Mouse (Mus musculus) intestine, embryonic 15.5 days (tissue): ENCODE data around the gene Fxyd5. TPM values are rescaled to one million over a fixed set of nuclear protein-coding genes. Genes with fewer than 3 reads are reported as not detected.

Experiments
- ATAC-seq: fragments of 200-750 bp; cut with Nextera tagmentation; 2 replicates; pipeline ENCODE4 v1.8.0; 2017; ENCODE audit warnings: moderate TSS enrichment, moderate library complexity
- H3K27ac ChIP-seq: fragments of 300-500 bp; sonication (generic); 2 replicates; pipeline ENCODE4 v1.5.1; 2015; ENCODE audit warnings: mild to moderate bottlenecking, inconsistent platforms
- H3K27me3 ChIP-seq: fragments of 300-500 bp; sonication (generic); replicated peaks from 2 replicates; pipeline ENCODE4 v1.6.1; 2015; ENCODE audit warnings: inconsistent platforms
- H3K36me3 ChIP-seq: fragments of 300-500 bp; sonication (generic); 2 replicates; pipeline ENCODE4 v1.6.1; 2015; ENCODE audit warnings: inconsistent platforms
- H3K4me1 ChIP-seq: fragments of 300-500 bp; sonication (generic); replicated peaks from 2 replicates; pipeline ENCODE4 v1.6.1; 2015; ENCODE audit warnings: inconsistent platforms
- H3K4me2 ChIP-seq: fragments of 300-500 bp; sonication (generic); replicated peaks from 2 replicates; pipeline ENCODE4 v1.6.1; 2015; ENCODE audit warnings: mild to moderate bottlenecking, inconsistent platforms
- H3K4me3 ChIP-seq: fragments of 300-500 bp; sonication (generic); replicated peaks from 2 replicates; pipeline ENCODE4 v1.5.1; 2015; ENCODE audit warnings: inconsistent platforms
- H3K9ac ChIP-seq: fragments of 300-500 bp; sonication (generic); 2 replicates; pipeline ENCODE4 v1.6.1; 2015; ENCODE audit warnings: inconsistent platforms
- H3K9me3 ChIP-seq: fragments of 300-500 bp; sonication (generic); 2 replicates; pipeline ENCODE4 v1.6.1; 2016; ENCODE audit warnings: inconsistent platforms
- WGBS: fragments of 180-500 bp; shearing (Covaris S2); methylation state at CpG from one replicate; pipeline ENCODE4 v1.1.7; 2015; 5-methylcytosine and 5-hydroxymethylcytosine counted together
- polyA plus RNA-seq: library from polyadenylated mRNA; unstranded; fragments of >200 nt; fragmentation: Nextera tagmentation; extraction: Ambion mirVana; gene quantifications from 2 replicates; pipeline ENCODE4 v1.2.1, GENCODE M21; 2015

The Fxyd5 gene
- polyA plus RNA-seq, 1 experiment from 2014 or later = 21.7 TPM

GRCm38 (mm10) chr7:31035291-31035690 is 7.0 kb downstream of the Fxyd5 start:
- no peak overlapping the region for H3K9ac ChIP-seq
- no peak for ATAC-seq
- H3K4me1 ChIP-seq = no peaks in the 10 kb centered on the region
- no peak overlapping the region for H3K27ac ChIP-seq
- no peak overlapping the region for H3K4me3 ChIP-seq
- H3K36me3 ChIP-seq = no peaks in the 10 kb centered on the region
- 81% methylated on average over 11 of the region's 11 CpGs for WGBS
- no peak overlapping the region for H3K4me2 ChIP-seq
- H3K27me3 ChIP-seq = no peaks in the 10 kb centered on the region
- no peaks in the 10 kb centered on the region for H3K9me3 ChIP-seq

- no peaks in the 10 kb centered on the region for H3K27me3 ChIP-seq
- H3K4me1 ChIP-seq = no peaks in the 10 kb centered on the region
- no peaks in the 10 kb centered on the region for H3K36me3 ChIP-seq
- no peaks in the 10 kb centered on the region for H3K9me3 ChIP-seq
- no peak for ATAC-seq
- no peak overlapping the region for H3K4me2 ChIP-seq
- no peak overlapping the region for H3K9ac ChIP-seq
- WGBS = 75% methylated on average over 11 of the region's 11 CpGs
- H3K4me3 ChIP-seq = no peak overlapping the region
- H3K27ac ChIP-seq = no peak overlapping the region
Observed at GRCm38 (mm10) chr7:31034789-31035188, 7.5 kb downstream of the Fxyd5 start.

DNA sequence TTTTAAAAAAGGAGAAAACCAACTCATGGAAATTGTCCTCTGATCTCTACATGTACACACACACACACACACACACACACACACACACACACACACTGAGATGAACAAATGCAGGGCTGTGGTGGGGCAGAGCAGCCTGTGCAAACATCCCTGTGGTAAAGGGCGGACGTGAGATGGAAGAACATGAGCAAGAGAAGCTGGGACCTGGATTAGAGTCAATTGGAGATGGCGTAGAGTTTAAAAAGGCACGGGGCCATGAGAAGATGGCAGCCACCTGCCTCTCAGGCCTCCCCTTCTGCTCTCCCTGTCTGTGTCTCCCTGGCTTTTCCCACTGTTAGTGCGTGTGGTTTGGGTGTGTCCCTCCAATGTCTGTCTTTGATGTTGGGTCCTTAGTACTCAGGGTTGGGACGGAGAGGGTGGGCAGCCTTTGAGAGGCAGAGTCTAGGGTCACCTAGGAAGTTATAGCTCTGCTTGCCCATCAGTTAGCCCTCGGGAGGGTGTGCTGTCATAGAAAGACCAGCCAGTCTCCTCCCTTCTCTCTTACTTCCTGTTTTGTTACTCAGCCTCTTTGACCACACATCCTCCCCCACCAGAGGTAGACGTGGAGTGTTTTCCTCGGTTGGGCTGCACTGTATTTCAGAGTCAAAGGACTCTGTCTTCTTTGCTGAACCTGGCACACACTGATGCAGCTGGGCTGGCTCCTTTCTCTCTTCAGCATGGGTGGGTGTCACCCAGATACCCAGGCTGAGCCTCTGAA is 8.7 kb downstream of the Fxyd5 start:
- 52% methylated on average over 9 of the region's 9 CpGs for WGBS
- Histone ChIP-seq H3K4me3 (no peak overlapping the region), H3K27me3 (no peaks in the 10 kb centered on the region), H3K27ac (no peak overlapping the region), H3K9me3 (no peaks in the 10 kb centered on the region), H3K4me1 (no peaks in the 10 kb centered on the region), H3K36me3 (no peaks in the 10 kb centered on the region), H3K9ac (no peak overlapping the region), H3K4me2 (no peak overlapping the region)
- no peak for ATAC-seq

- H3K9me3 ChIP-seq = no peaks in the 10 kb centered on the region
- H3K4me1 ChIP-seq = no peaks in the 10 kb centered on the region
- no peak overlapping the region for H3K4me3 ChIP-seq
- no peak overlapping the region for H3K4me2 ChIP-seq
- ATAC-seq = no peak
- no peaks in the 10 kb centered on the region for H3K36me3 ChIP-seq
- no peak overlapping the region for H3K9ac ChIP-seq
- WGBS = 82% methylated on average over 7 of the region's 7 CpGs
- no peak overlapping the region for H3K27ac ChIP-seq
- H3K27me3 ChIP-seq = no peaks in the 10 kb centered on the region
Observed at GRCm38 (mm10) chr7:31031731-31032130, 10.6 kb downstream of the Fxyd5 start.

GRCm38 (mm10) chr7:31030717-31031116 is 11.6 kb downstream of the Fxyd5 start:
- Histone ChIP-seq H3K36me3 (no peaks in the 10 kb centered on the region), H3K9me3 (no peaks in the 10 kb centered on the region), H3K4me2 (no peak overlapping the region), H3K4me3 (no peak overlapping the region), H3K27me3 (no peaks in the 10 kb centered on the region), H3K9ac (no peak overlapping the region), H3K4me1 (no peaks in the 10 kb centered on the region), H3K27ac (no peak overlapping the region)
- WGBS = 66% methylated on average over 2 of the region's 2 CpGs
- no peak for ATAC-seq

DNA sequence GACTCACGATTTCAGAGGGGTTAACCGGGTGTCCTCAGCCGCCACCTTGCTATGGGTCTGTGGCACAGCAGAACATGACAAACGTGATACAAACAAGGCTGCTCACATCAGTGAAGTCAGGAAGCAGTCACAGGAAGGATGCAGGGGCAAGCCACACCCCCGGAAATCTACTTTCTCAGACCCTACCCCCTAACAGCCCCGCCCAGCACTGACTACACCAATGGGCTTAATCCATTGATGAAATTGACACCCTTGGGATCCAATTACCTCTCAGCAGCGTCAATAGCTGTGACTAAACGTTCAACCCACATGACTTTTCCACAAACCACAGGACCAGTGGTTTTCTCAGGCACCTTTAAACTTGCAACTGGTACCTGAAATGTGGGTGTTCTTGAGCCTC is 13.7 kb downstream of the Fxyd5 start:
- ATAC-seq = no peak
- H3K27me3 ChIP-seq = no peaks in the 10 kb centered on the region
- H3K4me2 ChIP-seq = no peak overlapping the region
- no peaks in the 10 kb centered on the region for H3K36me3 ChIP-seq
- no peak overlapping the region for H3K4me3 ChIP-seq
- H3K4me1 ChIP-seq = no peaks in the 10 kb centered on the region
- H3K27ac ChIP-seq = no peak overlapping the region
- H3K9ac ChIP-seq = no peak overlapping the region
- WGBS = 77% methylated on average over 8 of the region's 8 CpGs
- no peaks in the 10 kb centered on the region for H3K9me3 ChIP-seq

DNA sequence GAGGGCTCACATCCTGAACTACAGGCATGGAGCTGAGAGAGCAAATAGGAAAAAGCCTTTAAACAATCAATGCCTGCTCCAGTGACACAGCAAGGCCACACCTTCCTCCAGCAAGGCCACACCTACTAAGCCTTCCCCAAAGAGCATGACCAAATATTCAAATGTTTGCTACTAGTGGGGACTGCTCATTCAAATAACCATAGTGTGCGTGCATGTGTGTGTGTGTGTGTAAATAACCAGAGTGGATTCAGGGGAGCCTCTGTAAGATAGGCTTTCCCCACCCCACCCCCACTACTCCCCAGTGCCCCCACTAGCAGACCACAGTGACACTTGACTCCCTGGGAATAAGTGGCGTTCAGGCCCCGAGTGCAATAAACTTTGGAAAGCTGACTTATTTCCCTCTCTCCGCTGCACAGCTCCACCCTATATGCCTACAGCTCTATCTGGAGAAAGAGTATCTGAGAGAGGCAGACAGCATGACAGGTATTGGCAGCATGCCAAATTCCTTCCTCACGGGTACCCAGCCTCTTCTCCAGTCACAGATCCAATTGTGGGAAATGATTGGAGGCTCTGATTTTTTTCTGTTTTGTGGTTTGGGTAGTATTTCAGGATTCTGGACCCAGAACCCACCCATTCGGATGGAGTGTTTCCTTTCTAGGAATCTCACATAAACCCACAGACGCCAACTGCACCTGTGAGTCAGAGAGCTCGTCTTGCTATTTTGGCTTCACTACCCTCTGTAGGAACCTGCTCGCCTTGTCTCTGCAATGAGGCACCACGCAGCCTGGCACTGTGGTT is 25.0 kb downstream of the Fxyd5 start:
- Histone ChIP-seq H3K36me3 (no peaks in the 10 kb centered on the region), H3K4me3 (no peak overlapping the region), H3K9ac (no peak overlapping the region), H3K27ac (no peak overlapping the region), H3K4me2 (peak overlapping the region; percentile 11; the same call in 1 of the 2 replicates), H3K27me3 (no peaks in the 10 kb centered on the region), H3K4me1 (peaks cover 15% of the 10 kb centered on the region), H3K9me3 (no peaks in the 10 kb centered on the region)
- 36% methylated on average over 10 of the region's 10 CpGs for WGBS
- peak; percentile 91 for ATAC-seq

DNA sequence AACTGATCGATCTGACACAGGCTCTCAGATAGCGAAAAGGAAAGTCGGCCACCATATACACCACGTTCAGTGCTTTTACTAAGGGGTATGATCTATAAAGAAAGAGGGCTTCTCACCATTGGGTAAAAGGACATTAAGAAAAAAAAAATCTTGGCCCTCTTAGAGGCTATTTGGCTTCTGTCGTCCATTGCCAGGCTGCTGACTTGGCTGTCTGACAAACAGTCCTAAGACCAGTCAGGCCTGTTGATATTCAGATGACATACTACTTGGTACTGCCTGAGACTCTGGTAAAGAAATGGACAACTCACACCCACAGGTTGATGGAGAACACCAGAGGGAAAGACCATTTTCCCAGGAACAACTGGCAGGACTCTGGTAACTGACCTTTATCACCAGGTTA is 29.3 kb downstream of the Fxyd5 start:
- H3K4me1 ChIP-seq = peaks cover 21% of the 10 kb centered on the region
- H3K27me3 ChIP-seq = no peaks in the 10 kb centered on the region
- no peak overlapping the region for H3K9ac ChIP-seq
- no peaks in the 10 kb centered on the region for H3K36me3 ChIP-seq
- H3K4me2 ChIP-seq = no peak overlapping the region
- no peak overlapping the region for H3K4me3 ChIP-seq
- H3K27ac ChIP-seq = no peak overlapping the region
- WGBS = 78% methylated on average over 5 of the region's 5 CpGs
- H3K9me3 ChIP-seq = no peaks in the 10 kb centered on the region
- ATAC-seq = no peak

GRCm38 (mm10) chr7:31008889-31009288 is 33.4 kb downstream of the Fxyd5 start:
- ATAC-seq = 0 out of 2 replicates have a peak, but pooled peaks have one; percentile 23
- 32% methylated on average over 3 of the region's 3 CpGs for WGBS
- Histone ChIP-seq H3K4me2 (no peak overlapping the region), H3K4me3 (no peak overlapping the region), H3K27ac (0 out of 2 replicates have a peak overlapping the region, but pooled peaks have one; percentile 6), H3K9me3 (no peaks in the 10 kb centered on the region), H3K36me3 (no peaks in the 10 kb centered on the region), H3K27me3 (no peaks in the 10 kb centered on the region), H3K4me1 (peaks cover 5% of the 10 kb centered on the region; the same call in 1 of the 2 replicates), H3K9ac (no peak overlapping the region)

GRCm38 (mm10) chr7:31008175-31008574 is 34.1 kb downstream of the Fxyd5 start:
- Histone ChIP-seq H3K36me3 (no peaks in the 10 kb centered on the region), H3K4me1 (peaks cover 5% of the 10 kb centered on the region; the same call in 1 of the 2 replicates), H3K9ac (no peak overlapping the region), H3K9me3 (no peaks in the 10 kb centered on the region), H3K27ac (0 out of 2 replicates have a peak overlapping the region, but pooled peaks have one; percentile 6), H3K4me2 (no peak overlapping the region), H3K27me3 (no peaks in the 10 kb centered on the region), H3K4me3 (no peak overlapping the region)
- WGBS = 58% methylated on average over 1 of the region's 1 CpGs
- no peak; the same call in 1 of the 2 replicates for ATAC-seq

- Histone ChIP-seq H3K4me2 (no peak overlapping the region), H3K9ac (no peak overlapping the region), H3K9me3 (no peaks in the 10 kb centered on the region), H3K27ac (no peak overlapping the region), H3K27me3 (no peaks in the 10 kb centered on the region), H3K4me1 (peaks cover 5% of the 10 kb centered on the region; the same call in 1 of the 2 replicates), H3K36me3 (no peaks in the 10 kb centered on the region), H3K4me3 (no peak overlapping the region)
- 78% methylated on average over 1 of the region's 1 CpGs for WGBS
- ATAC-seq = no peak
Observed at GRCm38 (mm10) chr7:31007775-31008174, 34.5 kb downstream of the Fxyd5 start.

DNA sequence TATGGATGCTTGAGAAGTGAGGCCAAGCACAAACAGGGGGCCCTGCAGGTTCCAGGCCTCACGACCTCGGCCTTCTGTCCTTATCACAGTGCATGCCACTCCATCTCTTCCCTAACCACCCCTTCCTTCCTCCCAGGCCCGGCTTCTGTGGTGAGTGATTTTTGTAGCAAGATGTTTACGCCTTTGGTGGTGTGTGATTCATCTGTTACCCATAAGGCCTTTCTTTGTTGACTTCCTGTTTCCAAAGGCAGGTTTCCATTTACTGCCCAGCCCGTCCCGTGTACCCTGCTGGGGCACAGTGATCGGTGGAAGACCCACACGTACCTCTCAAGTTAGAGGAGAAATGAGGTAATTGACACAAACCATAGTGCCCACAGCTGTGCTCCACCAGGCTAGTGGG is 39.6 kb downstream of the Fxyd5 start:
- H3K4me3 ChIP-seq = no peak overlapping the region
- H3K27me3 ChIP-seq = no peaks in the 10 kb centered on the region
- 0 out of 2 replicates have a peak, but pooled peaks cover 4% of the 10 kb centered on the region for H3K4me1 ChIP-seq
- no peaks in the 10 kb centered on the region for H3K9me3 ChIP-seq
- no peak overlapping the region for H3K4me2 ChIP-seq
- no peak overlapping the region for H3K9ac ChIP-seq
- H3K36me3 ChIP-seq = no peaks in the 10 kb centered on the region
- 58% methylated on average over 8 of the region's 8 CpGs for WGBS
- no peak overlapping the region for H3K27ac ChIP-seq
- no peak for ATAC-seq
